Mouse (Mus musculus): ENCODE results near the gene Dnase1.

GRCm38 (mm10) chr16:4027211-4027610 is 9.5 kb upstream of the Dnase1 start:
- TF ChIP-seq CTCF (IDR thresholded peaks at IDR 0.05; ENCODE audit: borderline replicate concordance, insufficient read depth, low read depth, low read length): no peak
- no peak for TF ChIP-seq POLR2A (IDR thresholded peaks at IDR 0.05; ENCODE audit: borderline replicate concordance, insufficient read depth, low read length)
